Mouse (Mus musculus) bone marrow, adult 2 months (tissue): ENCODE data around the gene Prmt9.

Experiments
- CTCF ChIP-seq: fragments of 200-500 bp; IDR thresholded peaks from 2 replicates; pipeline ENCODE4 v1.5.1; 2011; ENCODE audit warnings: low read length, control low read depth; ENCODE audit not compliant: control insufficient read depth, insufficient read depth
- POLR2A ChIP-seq: fragments of 200-500 bp; IDR thresholded peaks from 2 replicates; pipeline ENCODE4 v1.6.1; 2011; ENCODE audit warnings: low read depth, mild to moderate bottlenecking, control low read depth, low read length, borderline replicate concordance; ENCODE audit not compliant: control insufficient read depth

DNA sequence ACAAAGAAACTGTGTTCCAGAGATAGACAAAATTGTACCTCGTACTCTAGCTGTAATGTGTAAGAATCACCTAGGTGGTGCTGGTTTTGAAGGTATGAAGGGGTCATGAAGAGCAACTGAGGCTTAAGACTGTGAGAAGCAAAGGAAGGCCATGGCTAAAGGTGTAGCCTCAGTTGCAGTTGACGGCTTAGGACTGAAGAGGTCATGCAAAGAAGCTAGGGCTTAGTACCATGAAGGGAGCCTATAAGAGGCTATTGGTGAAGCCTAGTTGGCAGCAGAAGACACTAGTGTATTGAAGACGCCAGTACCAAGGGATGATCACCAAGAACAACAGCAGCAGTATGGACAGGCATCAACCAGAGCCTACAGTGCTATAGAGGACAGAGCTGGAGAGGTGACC, 3.3 kb downstream of the Prmt9 start:
- no peak for TF ChIP-seq CTCF
- TF ChIP-seq POLR2A, result no peak
